Mouse (Mus musculus): ENCODE measurements around the gene Phtf2.

The Phtf2 gene

GRCm38 (mm10) chr5:20881915-20882800 is at the start of gene Phtf2, which contains the start of gene Tmem60:
TSS of gene Phtf2 (minus strand) at chr5:20882124.
TSS of gene Tmem60 (plus strand) at chr5:20882191.
- peak; percentile 99 for DNase-seq

GRCm38 (mm10) chr5:20931300-20931699 is 49.4 kb upstream of the Phtf2 start:
- DNase-seq = no peak

GRCm38 (mm10) chr5:20930430-20930829 is 48.5 kb upstream of the Phtf2 start:
- DNase-seq = no peak

GRCm38 (mm10) chr5:20929669-20930151 is 47.8 kb upstream of the Phtf2 start:
- no peak for DNase-seq

DNA sequence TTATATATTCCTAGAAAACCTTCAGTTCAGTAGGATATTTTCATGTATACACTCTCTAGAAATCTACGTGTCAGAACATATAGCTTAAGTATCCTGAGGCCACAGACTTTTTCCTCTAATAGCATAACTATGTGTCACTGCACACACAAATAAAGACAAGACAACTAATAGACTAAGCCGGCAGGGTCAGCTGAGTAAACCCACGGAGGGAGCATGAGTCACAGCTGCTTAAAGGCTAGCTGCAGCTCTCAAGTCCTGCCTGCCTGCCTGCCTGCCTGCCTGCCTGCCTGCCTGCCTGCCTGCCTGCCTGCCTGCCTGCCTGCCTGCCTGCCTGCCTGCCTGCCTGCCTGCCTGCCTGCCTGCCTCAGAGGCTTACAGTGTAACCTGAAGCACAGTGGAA is 43.5 kb upstream of the Phtf2 start:
- no peak for DNase-seq

DNA sequence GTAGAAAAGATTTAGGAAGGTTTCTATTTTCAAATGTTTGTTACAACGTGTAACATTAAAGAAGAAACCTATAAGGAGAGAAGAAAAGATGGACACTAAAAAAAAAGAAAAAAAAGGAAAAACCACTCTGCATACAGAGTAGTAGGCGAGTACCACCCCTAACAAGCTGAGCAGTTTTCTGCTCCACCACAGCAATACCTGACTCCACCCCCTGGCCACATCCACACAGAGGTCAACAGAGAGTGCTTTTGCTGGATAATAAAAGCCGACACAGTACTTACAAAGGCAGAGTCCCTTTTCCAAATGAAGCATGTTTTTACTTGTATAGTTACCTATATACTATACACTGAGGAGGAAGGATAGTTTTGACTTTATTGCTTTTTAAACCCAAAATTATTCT is 42.7 kb upstream of the Phtf2 start:
- DNase-seq = no peak

DNA sequence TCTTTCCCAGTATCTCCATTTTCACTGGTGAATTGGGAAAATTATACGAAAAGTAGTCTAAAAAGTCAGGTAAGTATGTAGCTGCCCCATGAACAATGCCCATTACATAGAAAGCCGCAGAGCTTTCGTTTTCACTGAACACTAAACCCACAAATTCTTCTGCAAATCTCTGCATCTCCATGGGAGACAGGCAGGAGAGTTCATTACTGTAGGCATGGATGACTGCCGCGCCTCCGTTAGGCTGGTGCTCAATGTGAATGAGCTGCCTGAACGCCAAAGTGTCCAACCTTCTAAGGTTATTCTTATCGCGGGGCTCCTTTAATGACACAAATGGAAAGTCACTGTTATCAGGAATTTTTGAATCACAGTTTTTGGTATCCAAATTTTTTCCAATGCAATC is 37.6 kb upstream of the Phtf2 start:
- no peak for DNase-seq

DNA sequence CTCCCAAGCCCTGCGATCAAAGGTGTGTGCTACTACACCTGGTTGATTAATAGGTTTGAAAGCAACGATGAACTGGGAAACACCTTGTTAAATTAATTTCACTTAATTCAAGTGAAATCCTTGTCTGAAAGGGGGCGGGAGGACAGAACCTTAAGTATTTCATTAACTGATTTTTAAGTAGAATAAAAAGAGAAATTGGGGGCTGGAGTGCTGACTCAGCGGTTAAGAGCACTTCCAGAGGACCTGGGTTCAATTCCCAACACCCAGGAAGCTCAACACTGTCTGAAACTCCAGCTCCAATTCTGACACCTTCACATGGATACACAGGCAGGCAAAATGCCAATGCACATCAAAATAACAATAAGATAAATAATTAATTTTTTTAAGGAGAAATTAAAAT is 37.0 kb upstream of the Phtf2 start:
- DNase-seq = no peak

DNA sequence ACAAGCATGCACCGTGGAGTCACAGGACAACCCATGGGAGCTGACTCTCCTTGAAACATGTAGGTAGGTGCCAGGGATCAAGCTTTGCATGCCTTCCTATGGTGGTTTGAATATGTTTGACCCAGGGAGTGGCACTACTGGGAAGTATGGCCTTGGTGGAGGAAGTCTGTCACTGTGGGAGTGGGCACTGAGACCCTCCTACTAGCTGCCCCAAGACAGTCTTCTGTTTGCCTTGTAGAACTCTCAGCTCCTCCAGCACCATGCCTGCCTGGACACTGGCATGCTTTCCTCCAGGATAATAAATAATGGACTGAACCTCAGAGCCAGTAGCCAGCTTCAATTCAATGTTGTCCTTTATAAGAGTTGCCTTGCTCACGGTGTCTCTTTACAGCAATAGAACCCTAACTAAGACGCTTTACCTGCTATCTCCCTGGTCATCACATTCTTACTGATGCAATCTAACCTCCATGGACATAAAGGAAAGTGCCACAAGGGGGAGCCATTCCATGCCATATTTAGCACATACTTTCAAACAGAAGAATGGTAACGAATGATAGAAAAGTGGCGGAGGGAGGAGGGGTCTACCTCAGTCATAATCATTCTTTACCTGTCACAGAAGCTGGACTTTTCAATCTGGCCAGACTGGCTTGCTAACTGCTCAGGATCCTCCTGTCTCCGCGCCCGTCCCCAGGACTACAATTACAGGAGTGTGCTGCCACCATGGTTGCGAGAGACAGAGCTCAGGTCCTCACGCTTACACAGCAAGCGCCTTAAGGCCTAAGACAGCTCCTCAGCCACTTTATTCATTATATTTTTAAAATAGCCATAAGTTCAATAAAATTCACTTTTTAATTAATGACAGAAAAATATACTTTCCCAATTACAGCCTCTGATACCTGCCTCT is 31.7 kb upstream of the Phtf2 start:
- DNase-seq = peak; percentile 51

- DNase-seq = no peak
These were observed 29.8 kb upstream of the Phtf2 start for GRCm38 (mm10) chr5:20911741-20912140.

- no peak for DNase-seq
These were observed 24.3 kb upstream of the Phtf2 start for GRCm38 (mm10) chr5:20906191-20906590.

GRCm38 (mm10) chr5:20905437-20905836 is 23.5 kb upstream of the Phtf2 start:
- no peak for DNase-seq

DNA sequence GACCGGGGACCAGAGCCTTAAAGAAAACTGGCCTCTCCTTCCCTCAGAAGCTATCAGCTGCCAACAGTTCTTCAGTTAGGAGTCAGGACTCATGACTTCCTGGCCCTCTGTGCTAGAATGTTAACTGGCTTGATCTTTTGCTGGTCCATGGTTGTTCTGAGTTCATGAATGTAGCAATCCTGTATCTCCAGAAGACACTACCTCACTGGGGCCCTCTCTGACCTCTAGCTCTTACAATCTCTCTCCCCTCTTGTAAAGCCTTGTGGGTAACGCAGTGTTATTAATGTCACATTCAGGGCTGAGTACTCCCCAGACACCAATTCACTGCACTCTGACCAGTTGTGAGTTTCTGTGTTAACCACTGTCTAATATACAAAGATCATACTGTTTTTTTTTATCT is 22.7 kb upstream of the Phtf2 start:
- no peak for DNase-seq

DNA sequence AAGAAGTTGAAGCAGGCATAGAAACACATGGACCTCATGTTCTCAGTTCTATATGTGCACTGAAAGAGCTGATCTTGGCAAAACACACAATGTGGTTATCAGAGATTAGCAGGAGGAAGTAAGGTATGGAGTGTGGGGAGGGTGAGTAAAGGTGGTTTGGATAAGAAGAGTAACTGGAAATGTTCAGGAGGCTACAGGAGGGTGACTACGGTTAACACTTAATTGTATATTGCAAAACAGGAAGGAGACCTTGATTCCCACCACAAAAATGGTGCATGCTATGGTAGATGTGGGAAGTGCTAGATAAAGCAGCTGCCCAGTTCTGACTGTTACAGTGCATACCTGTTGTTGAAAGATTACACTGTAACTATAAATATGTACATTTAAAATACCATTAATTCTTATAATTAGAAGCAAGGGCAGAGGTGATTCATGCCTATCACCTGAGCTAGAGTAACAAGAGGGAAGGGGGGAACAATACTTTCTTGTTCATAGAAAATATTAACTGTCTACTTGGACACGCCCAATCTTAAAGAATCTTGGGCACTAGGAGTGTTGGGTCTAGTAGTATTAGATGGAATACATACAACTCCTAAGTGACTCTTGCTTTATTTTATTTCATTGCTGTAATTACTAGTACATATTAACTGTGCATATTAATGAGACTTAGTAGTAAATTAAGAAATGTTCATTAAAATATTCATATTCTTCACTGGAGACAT is 15.7 kb upstream of the Phtf2 start:
- no peak for DNase-seq

DNA sequence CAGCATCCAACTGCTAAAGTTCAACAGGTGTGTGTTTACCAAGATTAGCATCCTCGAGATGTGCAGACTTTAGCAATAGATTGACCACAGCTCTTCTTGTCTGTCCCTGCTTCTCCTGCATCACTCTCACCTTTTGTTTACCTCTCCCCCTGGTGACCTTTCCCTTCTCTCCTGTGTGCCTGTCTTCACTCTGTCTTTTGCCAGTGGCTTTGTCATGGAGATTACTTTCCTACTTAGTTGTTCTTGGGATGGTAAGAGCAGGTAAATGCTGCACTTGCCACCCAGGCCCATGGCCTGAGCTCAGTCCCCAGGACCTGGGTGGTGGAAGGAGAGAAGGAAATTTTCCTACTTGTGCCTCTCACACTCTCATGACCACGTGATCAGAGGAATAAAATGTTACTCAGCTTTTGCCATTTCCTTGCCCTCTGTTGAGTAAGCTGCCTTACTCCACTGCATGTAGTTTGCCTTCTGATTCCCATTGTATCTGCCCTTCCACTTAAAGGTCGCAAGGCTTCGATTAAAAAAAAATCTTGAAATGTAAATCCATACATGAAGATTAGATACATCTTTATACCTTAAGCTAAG is 2.2 kb upstream of the Phtf2 start:
- DNase-seq = no peak

- peak; percentile 44 for DNase-seq
These were observed 838 bp downstream of the Phtf2 start for GRCm38 (mm10) chr5:20880797-20881775.

GRCm38 (mm10) chr5:20880386-20880785 is 1.5 kb downstream of the Phtf2 start:
- DNase-seq = no peak

DNA sequence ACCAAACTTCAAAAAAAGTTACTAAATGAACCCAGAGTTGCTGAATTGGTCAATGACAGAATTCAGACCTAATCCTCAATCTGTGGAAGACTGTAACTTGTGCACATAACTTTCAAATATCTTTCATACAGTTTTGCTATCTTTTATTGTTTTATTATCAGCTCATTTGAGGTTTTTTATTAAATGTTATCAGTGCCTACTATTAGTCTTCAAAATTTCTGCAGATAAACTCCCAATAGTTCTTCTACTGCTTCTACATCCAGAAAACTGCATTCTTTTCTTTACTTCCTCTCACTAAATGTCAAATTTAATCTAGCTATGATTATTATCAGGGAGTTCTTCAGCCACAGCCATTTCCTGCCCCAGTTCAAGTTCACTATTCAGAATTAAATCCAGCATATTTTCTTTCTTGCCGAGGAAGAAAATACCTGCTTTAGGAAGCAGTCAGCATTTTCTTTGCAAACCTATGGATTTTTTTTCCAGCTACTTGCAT is 4.9 kb downstream of the Phtf2 start:
- no peak for DNase-seq

DNA sequence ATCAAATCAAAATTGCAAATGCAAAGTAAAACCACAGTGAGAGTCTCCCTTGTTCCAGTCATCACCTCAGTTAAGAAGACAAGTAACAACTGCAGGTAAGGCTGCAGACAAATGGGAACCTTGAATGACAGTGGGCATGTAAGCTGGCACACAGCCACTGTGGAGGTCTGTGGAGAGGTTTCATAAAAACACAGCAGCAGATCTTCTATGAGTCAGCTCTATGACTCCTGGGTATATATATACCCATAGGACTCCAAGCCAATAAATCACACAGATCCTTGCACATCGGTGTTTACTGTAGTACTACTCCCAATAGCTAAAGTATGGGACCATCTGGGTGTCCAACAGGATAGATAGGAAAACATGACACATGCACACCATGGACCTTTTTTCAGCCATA is 8.8 kb downstream of the Phtf2 start:
- no peak for DNase-seq

DNA sequence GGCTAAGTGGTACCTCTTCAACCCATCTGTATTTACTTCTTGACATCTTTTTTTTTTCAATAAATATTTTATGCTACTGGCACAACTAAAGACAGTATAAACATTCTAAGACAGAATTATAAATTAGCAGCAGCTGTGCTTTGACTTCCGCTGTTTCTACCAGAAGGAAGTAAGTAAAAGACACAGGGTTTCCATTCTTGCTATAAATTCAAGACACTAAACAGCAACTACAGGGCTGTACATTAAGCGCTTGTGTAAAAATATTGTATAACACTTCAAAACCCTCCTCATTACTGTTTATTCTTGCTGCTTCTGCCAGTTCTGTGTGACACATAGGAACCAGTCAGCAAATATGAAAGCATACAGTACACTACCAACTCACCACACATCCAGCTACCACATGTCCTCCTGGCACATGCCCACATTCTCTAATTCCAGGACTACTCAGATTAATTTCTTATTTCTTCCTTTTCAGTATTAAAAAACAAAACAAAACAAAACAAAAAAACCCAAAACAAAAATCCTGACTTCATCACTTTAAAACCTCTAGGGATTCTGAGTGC is 16.6 kb downstream of the Phtf2 start:
- DNase-seq = no peak
